Mouse (Mus musculus) liver, postnatal 0 days (tissue): ENCODE results near the gene Zeb2. TPM values are rescaled to one million over a fixed set of nuclear protein-coding genes. Genes with fewer than 3 reads are reported as not detected.

ENCODE experiments used
- ATAC-seq: fragments of 200-750 bp; cut with Nextera tagmentation; 2 replicates; pipeline ENCODE4 v1.8.0; 2017; ENCODE audit warnings: mild to moderate bottlenecking, moderate library complexity
- DNase-seq: peaks from one replicate; pipeline ENCODE4 v3.0.0-alpha.2; 2016
- H3K27ac ChIP-seq: fragments of 300-500 bp; sonication (generic); 2 replicates; pipeline ENCODE4 v1.5.1; 2014; ENCODE audit warnings: antibody characterized with exemption, moderate library complexity, mild to moderate bottlenecking, low read depth
- H3K27me3 ChIP-seq: fragments of 300-500 bp; sonication (generic); 2 replicates; pipeline ENCODE4 v1.6.1; 2014; ENCODE audit warnings: low read length, control low read depth, mixed read lengths; ENCODE audit not compliant: insufficient read depth
- H3K36me3 ChIP-seq: fragments of 300-500 bp; sonication (generic); replicated peaks from 2 replicates; pipeline ENCODE4 v1.6.1; 2014; ENCODE audit warnings: mild to moderate bottlenecking, control low read depth, low read length, moderate library complexity, mixed read lengths; ENCODE audit not compliant: insufficient read depth
- H3K4me1 ChIP-seq: fragments of 300-500 bp; sonication (generic); 2 replicates; pipeline ENCODE4 v1.6.1; 2014; ENCODE audit warnings: antibody characterized with exemption, mild to moderate bottlenecking, control low read depth; ENCODE audit not compliant: insufficient read depth
- H3K4me2 ChIP-seq: fragments of 300-500 bp; sonication (generic); 2 replicates; pipeline ENCODE4 v1.6.1; 2014; ENCODE audit warnings: low read depth, mild to moderate bottlenecking, low read length, moderate library complexity, mixed read lengths
- H3K4me3 ChIP-seq: fragments of 300-500 bp; sonication (generic); 2 replicates; pipeline ENCODE4 v1.5.1; 2014; ENCODE audit warnings: low read depth, low read length
- H3K9ac ChIP-seq: fragments of 300-500 bp; sonication (generic); replicated peaks from 2 replicates; pipeline ENCODE4 v1.6.1; 2014; ENCODE audit warnings: mild to moderate bottlenecking, moderate library complexity
- H3K9me3 ChIP-seq: fragments of 300-500 bp; sonication (generic); 2 replicates; pipeline ENCODE4 v1.6.1; 2016; ENCODE audit warnings: mild to moderate bottlenecking, control low read depth, low read length, mixed read lengths
- CTCF ChIP-seq: sonication (generic); IDR thresholded peaks from 2 replicates; pipeline ENCODE4 v1.5.1; 2016; ENCODE audit warnings: antibody characterized with exemption, low read depth
- EP300 ChIP-seq: IDR thresholded peaks from 2 replicates; pipeline ENCODE4 v1.6.1; 2016; ENCODE audit warnings: antibody characterized with exemption, low read depth, mild to moderate bottlenecking
- WGBS: fragments of 180-500 bp; shearing (Covaris S2); extraction: QIAGEN DNeasy Blood & Tissue Kit; methylation state at CpG from one replicate; pipeline ENCODE4 v1.1.7; 2014; ENCODE audit not compliant: insufficient replicate concordance; 5-methylcytosine and 5-hydroxymethylcytosine counted together
- polyA plus RNA-seq: library from polyadenylated mRNA; unstranded; fragments of >200 nt; fragmentation: Nextera tagmentation; extraction: Ambion mirVana; gene quantifications from 2 replicates; pipeline ENCODE4 v1.2.1, GENCODE M21; 2015

Gene Zeb2
- polyA plus RNA-seq, 1 experiment from 2014 or later: 8.8 TPM

GRCm38 (mm10) chr2:44981646-44982045 is 135.5 kb downstream of the Zeb2 start:
- H3K36me3 ChIP-seq: no peaks in the 10 kb centered on the region
- DNase-seq: no peak
- no peak overlapping the region for H3K4me2 ChIP-seq
- TF ChIP-seq EP300 (no peak), CTCF (no peak)
- 0 out of 2 replicates have a peak, but pooled peaks cover 5% of the 10 kb centered on the region for H3K4me1 ChIP-seq
- no peaks in the 10 kb centered on the region for H3K27me3 ChIP-seq
- ATAC-seq: peak; percentile 33
- H3K9ac ChIP-seq: no peak overlapping the region
- no peak overlapping the region for H3K4me3 ChIP-seq
- 36% methylated on average over 3 of the region's 3 CpGs for WGBS
- H3K27ac ChIP-seq: no peak overlapping the region
- no peaks in the 10 kb centered on the region for H3K9me3 ChIP-seq

GRCm38 (mm10) chr2:44979042-44979721 is 138.0 kb downstream of the Zeb2 start:
- H3K4me3 ChIP-seq: peak overlapping the region; percentile 24
- 0 out of 2 replicates have a peak, but pooled peaks cover 5% of the 10 kb centered on the region for H3K4me1 ChIP-seq
- no peaks in the 10 kb centered on the region for H3K36me3 ChIP-seq
- H3K27ac ChIP-seq: no peak overlapping the region
- H3K9ac ChIP-seq: no peak overlapping the region
- peak overlapping the region; percentile 67 for H3K4me2 ChIP-seq
- no peaks in the 10 kb centered on the region for H3K9me3 ChIP-seq
- ATAC-seq: no peak
- no peaks in the 10 kb centered on the region for H3K27me3 ChIP-seq
- TF ChIP-seq CTCF (no peak), EP300 (no peak)
- 11% methylated on average over 18 of the region's 18 CpGs for WGBS
- no peak for DNase-seq

GRCm38 (mm10) chr2:44978038-44978437 is 139.2 kb downstream of the Zeb2 start:
- WGBS: 83% methylated on average over 6 of the region's 6 CpGs
- no peak for DNase-seq

GRCm38 (mm10) chr2:44977556-44977955 is 139.6 kb downstream of the Zeb2 start:
- no peak for ATAC-seq
- WGBS: 52% methylated on average over 2 of the region's 2 CpGs
- TF ChIP-seq EP300 (no peak), CTCF (no peak)
- H3K36me3 ChIP-seq: no peaks in the 10 kb centered on the region
- H3K4me2 ChIP-seq: no peak overlapping the region
- no peak overlapping the region for H3K27ac ChIP-seq
- H3K4me1 ChIP-seq: 0 out of 2 replicates have a peak, but pooled peaks cover 5% of the 10 kb centered on the region
- H3K4me3 ChIP-seq: no peak overlapping the region
- no peak for DNase-seq
- H3K27me3 ChIP-seq: no peaks in the 10 kb centered on the region
- no peak overlapping the region for H3K9ac ChIP-seq
- H3K9me3 ChIP-seq: no peaks in the 10 kb centered on the region

More at GRCm38 (mm10) chr2:44978038-44978437, 139.2 kb downstream of the Zeb2 start:
- Histone ChIP-seq H3K4me1 (0 out of 2 replicates have a peak, but pooled peaks cover 5% of the 10 kb centered on the region), H3K9ac (no peak overlapping the region), H3K4me2 (no peak overlapping the region), H3K36me3 (no peaks in the 10 kb centered on the region), H3K27me3 (no peaks in the 10 kb centered on the region), H3K9me3 (no peaks in the 10 kb centered on the region), H3K27ac (no peak overlapping the region), H3K4me3 (no peak overlapping the region)
- TF ChIP-seq CTCF: no peak
- TF ChIP-seq EP300: no peak
- no peak for ATAC-seq

- Histone ChIP-seq H3K27me3 (no peaks in the 10 kb centered on the region), H3K36me3 (no peaks in the 10 kb centered on the region), H3K9me3 (no peaks in the 10 kb centered on the region), H3K4me3 (no peak overlapping the region), H3K9ac (no peak overlapping the region), H3K27ac (no peak overlapping the region), H3K4me2 (no peak overlapping the region), H3K4me1 (0 out of 2 replicates have a peak, but pooled peaks cover 5% of the 10 kb centered on the region)
- ATAC-seq (no peak), DNase-seq (no peak)
- WGBS: 74% methylated on average over 3 of the region's 3 CpGs
- no peak for TF ChIP-seq CTCF
- no peak for TF ChIP-seq EP300
Measured at GRCm38 (mm10) chr2:44977051-44977450, 140.1 kb downstream of the Zeb2 start.

- DNase-seq (no peak), ATAC-seq (no peak; the same call in 1 of the 2 replicates)
- no peak overlapping the region for H3K4me3 ChIP-seq
- H3K9ac ChIP-seq: no peak overlapping the region
- H3K9me3 ChIP-seq: no peaks in the 10 kb centered on the region
- no peak overlapping the region for H3K27ac ChIP-seq
- TF ChIP-seq EP300: no peak
- 35% methylated on average over 4 of the region's 4 CpGs for WGBS
- H3K27me3 ChIP-seq: no peaks in the 10 kb centered on the region
- H3K4me2 ChIP-seq: no peak overlapping the region
- 0 out of 2 replicates have a peak, but pooled peaks cover 5% of the 10 kb centered on the region for H3K4me1 ChIP-seq
- no peaks in the 10 kb centered on the region for H3K36me3 ChIP-seq
Measured at GRCm38 (mm10) chr2:44976484-44976883, 140.7 kb downstream of the Zeb2 start.
